Mouse (Mus musculus) urinary bladder, postnatal 36 days (tissue): Measurements from ENCODE around the gene Ankrd17.
"Not testable (repeated sequence)": the region's sequence is repeated elsewhere in the genome, so short reads cannot be mapped to it uniquely, and the experiment has no call there.

ENCODE experiments used
- DNase-seq, 2 experiments: peaks; one replicate each; pipeline ENCODE4 v3.0.0; 2022; ENCODE audit warnings: low spot score in 2 of 2, mixed read lengths in 1 of 2

The Ankrd17 gene

GRCm38 (mm10) chr5:90338177-90339091 is 27.9 kb downstream of the Ankrd17 start:
- DNase-seq = no peak

GRCm38 (mm10) chr5:90332478-90332877 is 33.9 kb downstream of the Ankrd17 start:
- no peak for DNase-seq

GRCm38 (mm10) chr5:90331071-90331470 is 35.3 kb downstream of the Ankrd17 start:
- DNase-seq = no peak

GRCm38 (mm10) chr5:90298396-90298795 is 68.0 kb downstream of the Ankrd17 start:
- no peak for DNase-seq

DNA sequence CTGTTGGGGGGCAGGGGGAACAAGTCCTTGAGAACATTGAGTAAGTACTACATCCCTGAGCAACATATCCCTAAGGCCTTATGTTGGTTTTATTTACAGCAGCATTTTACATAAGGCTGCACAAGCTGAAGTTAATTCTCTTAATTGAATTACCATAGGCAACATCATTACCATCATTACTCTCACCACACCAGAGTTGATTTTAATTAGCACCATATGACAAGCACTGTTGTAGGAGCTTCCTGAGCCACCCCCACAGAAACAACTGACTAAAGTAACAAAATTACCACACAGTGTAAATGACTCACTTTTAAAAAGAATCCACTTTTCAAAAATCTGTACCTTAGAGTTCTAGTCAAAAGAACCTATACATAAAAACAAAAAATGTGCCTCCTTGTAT is 76.5 kb downstream of the Ankrd17 start:
- DNase-seq = no peak

GRCm38 (mm10) chr5:90286559-90286958 is 79.8 kb downstream of the Ankrd17 start:
- peak in 1 of 2 experiments; percentile 5 for DNase-seq

DNA sequence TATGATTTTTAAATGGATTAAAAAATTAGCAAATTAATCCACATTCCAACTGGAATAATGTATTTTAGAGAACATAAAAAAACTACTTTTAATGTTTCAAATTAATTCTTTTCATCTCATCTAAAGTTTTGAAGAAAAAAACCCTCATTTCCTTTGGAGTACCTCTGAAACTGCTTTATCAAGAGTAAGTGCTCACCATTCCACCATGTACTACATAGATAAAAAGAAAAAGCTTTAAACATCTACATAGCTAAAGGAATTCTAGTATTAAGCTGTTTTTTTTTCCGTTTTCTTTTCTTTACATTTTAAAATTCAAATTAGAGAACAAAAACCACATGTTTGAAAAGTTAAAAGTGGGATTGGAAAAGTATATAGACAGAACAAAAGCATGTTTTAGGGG is 86.3 kb downstream of the Ankrd17 start:
- no peak for DNase-seq

DNA sequence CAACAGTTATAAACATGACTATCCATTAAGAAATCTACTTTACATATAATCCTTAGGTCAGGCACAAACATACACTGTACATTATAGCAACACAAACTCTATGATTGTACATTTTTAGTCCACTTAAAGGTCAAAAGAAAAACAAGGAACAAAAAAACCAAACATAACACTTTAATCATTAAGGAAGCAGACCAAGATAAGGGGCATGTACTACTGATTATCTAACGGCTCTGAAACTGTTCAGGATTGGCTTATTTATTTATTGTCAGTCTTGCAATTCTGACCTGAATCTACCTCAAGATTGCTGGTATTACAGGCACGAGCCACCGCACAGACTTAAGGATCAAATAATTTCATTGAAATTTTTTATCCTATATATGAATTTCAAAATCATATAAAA is 87.0 kb downstream of the Ankrd17 start:
- no peak for DNase-seq

GRCm38 (mm10) chr5:90277443-90277842 is 88.9 kb downstream of the Ankrd17 start:
- no peak for DNase-seq

DNA sequence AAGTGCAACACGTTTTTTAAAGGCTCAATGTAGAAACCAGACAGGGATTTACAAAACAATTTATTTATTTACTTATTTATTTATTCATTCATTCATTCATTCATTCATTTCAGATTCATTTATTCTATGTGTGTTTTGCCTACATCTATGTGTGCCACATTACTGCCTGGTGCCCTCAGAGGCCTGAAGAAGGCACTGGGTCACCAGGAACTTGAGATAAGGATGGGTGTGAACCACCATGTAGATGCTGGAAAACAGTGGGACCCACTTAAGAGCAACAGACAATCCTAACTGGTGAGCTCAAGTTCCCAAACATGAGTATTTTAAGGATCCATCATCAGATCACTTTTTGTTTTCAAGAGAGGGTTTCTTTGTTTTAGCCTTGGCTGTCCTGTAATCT is 91.6 kb downstream of the Ankrd17 start:
- no peak for DNase-seq

DNA sequence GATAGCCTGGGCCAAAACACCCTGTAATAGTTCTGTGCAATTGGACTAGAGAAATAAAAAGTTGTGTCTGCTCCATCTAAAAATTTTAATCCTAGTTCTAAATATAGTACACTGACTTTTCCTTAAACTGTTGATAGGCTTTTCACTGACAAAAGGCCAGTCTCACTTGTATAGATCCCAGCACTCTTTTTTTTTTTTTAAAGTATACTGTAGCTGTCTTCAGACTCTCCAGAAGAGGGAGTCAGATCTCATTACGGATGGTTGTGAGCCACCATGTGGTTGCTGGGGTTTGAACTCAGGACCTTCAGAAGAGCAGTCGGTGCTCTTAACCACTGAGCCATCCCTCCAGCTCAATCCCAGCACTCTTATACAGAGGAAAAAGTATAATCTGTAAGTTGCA is 104.1 kb downstream of the Ankrd17 start:
- not testable (repeated sequence) for DNase-seq

DNA sequence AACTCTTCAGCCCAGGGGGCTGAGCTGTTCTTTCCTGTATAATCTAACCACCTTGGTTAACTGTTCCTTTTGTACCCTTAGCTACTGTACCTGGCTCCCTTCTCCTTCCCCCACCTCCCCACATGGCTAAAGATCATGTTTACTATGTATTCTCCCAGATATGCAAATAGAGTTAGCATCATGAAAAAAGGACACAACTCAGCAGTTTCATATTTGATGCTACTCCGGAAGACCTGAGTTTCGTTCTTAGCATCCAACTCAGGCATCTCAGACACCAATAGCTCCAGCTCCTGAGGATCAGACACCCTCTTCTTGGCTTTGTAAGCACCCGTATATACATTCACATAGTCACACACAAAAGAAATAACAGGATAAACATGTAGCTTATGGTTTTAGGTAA is 109.4 kb downstream of the Ankrd17 start:
- no peak for DNase-seq

DNA sequence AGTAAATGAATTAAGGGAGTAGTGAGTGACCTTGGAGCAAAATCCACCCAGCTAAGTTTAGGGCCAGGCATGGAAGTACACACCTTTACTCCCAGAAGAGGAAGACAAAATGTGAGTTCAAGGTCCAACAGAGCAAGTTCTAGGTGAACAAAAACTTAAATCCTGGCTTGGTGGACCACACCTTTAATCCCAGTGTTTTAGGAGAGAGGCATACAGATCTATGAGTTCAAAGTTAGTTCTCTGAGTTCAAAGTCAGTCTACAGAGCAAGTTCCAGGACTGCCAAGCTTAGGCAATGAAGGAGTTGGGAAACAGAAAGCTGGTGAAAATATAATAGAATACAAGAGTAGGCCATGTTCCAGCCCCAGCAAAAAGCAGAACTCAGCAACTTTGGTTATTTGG is 118.9 kb downstream of the Ankrd17 start:
- DNase-seq = no peak

GRCm38 (mm10) chr5:90246987-90247386 is 119.4 kb downstream of the Ankrd17 start:
- DNase-seq = no peak

GRCm38 (mm10) chr5:90246567-90246966 is 119.8 kb downstream of the Ankrd17 start:
- no peak for DNase-seq

- DNase-seq = no peak
These were observed 121.0 kb downstream of the Ankrd17 start for GRCm38 (mm10) chr5:90245416-90245815.

DNA sequence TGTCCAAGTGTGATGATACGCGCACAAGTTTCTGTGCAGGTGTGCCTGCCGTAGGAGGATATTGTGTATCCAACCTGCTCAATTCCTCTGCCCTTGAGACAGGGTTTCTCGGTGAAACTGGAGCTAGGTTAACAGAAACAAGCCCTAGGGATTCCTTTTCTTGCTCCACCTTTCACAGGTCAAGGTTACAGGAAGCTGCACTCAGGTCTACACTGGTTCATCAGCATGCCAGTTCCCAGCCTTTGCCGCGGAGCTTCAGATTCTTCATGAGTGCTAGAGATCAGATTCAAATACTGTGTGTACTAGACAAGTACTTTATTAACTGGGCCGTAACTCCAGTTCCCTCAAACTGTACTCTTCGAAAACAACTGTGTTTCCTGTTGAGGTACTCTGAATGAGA is 131.2 kb downstream of the Ankrd17 start:
- no peak for DNase-seq

GRCm38 (mm10) chr5:90233305-90233704 is 133.1 kb downstream of the Ankrd17 start:
- DNase-seq = no peak

- no peak for DNase-seq
These were observed 136.6 kb downstream of the Ankrd17 start for GRCm38 (mm10) chr5:90229760-90230159.

DNA sequence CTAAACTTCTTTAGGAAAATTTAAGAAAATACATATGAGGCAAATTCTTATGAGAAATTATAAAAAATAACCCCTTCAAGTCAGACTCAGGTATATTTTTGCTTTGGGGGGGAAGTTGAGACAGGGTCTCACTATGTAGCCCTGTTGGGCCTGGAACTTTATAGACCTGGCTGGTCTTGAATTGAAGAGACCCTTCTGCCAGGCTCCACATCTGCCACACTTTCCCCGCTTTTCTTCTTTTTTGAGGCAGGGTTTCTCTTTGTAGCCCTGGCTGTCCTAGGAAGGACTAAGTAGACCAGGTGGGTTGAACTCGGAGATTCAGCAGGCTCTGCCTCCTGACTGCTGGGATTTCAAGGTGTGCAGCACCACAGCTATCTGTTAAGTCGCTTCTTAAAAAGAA is 139.7 kb downstream of the Ankrd17 start:
- DNase-seq = no peak

DNA sequence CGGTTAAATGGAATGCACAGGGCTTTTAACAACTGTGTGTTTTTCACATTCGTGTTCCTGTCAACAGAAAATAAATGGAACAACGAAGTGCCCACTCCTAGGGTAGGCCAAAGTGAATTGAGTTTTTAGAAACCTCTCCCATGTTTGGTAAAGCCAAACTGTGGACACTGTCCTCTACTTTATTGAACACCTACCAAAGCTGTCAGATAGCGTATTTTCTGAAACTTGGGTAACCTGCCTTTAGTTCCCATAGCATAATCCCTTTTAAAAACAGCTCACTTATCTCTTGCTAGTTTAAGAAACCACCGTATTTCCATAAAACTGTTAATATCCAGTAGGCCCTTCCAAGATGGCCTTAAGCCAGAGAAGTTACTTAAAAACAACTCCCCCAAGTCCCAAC is 141.6 kb downstream of the Ankrd17 start:
- DNase-seq = no peak

DNA sequence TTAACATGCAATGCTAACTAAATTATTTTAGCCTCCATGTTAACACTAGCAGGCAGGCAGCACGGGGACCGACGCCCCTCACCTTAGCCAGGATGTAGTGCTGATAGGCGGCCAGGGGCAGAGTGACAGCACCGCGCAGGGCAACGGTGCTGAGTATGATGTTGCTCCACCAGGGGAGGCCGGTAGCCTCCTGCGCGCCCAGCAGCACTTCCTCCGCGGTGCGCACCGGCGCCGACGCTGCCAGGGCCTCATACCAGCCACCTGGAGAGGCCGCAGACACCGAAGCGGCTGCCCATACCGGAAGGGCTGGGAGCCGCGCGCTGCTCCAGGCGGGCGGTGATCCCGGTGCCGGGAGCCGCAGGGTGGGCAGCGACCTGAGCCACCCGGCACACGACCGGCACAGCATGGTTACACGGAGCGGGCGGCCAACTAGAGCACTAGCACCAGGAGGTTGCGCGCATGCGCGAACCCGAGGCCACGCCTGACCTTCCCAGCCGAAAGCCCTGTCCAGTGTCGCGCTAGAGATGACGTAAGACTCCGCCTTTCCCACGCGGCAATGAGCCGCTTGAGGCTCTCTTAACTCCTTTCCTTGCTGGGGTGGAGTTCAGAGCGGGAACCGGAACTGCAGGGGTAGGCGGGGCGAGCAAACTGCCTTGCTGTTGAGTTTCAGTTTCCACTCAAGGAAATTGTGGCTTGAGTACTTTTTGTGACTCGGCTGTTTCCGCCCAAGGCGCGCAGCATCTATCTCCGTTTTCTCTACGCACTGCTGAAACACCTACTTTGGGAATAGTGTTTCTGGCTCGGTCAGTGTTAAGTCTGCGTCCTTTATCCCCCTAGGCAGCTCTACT is 142.6 kb downstream of the Ankrd17 start, which contains the start of gene Cox18:
Gene Cox18, minus strand, starts transcription at position 468 of the 848 bp plus-strand sequence.
- peak; percentile 98 to 100 for DNase-seq

- DNase-seq = no peak
These were observed 143.4 kb downstream of the Ankrd17 start for GRCm38 (mm10) chr5:90222937-90223336.
